Mouse (Mus musculus): ENCODE measurements around the gene Ccr3. TPM values are rescaled to one million over a fixed set of nuclear protein-coding genes. Genes with fewer than 3 reads are reported as not detected.

Gene Ccr3
- polyA plus RNA-seq, 1 experiment: 4.9 TPM

GRCm38 (mm10) chr9:123991312-123991906 is 30.4 kb upstream of the Ccr3 start:
- TF ChIP-seq CTCF (IDR thresholded peaks at IDR 0.05; ENCODE audit: low read depth, low read length) (no peak), POLR2A (IDR thresholded peaks at IDR 0.05; ENCODE audit: borderline replicate concordance, low read depth, low read length) (no peak)
- peak overlapping the region; percentile 41 for H3K27ac ChIP-seq (ENCODE audit: insufficient read depth, low read depth, low read length)

GRCm38 (mm10) chr9:123997719-123998118 is 24.1 kb upstream of the Ccr3 start:
- peaks cover 7% of the 10 kb centered on the region for H3K4me1 ChIP-seq (ENCODE audit: control insufficient read depth, insufficient read depth, low read length)
- H3K27ac ChIP-seq (ENCODE audit: insufficient read depth, low read depth, low read length): no peak overlapping the region
- no peak overlapping the region for H3K4me3 ChIP-seq (ENCODE audit: insufficient read depth, low read length)
- no peak for TF ChIP-seq POLR2A (IDR thresholded peaks at IDR 0.05; ENCODE audit: borderline replicate concordance, low read depth, low read length)

More at GRCm38 (mm10) chr9:123991312-123991906, 30.4 kb upstream of the Ccr3 start:
- Histone ChIP-seq H3K4me3 (ENCODE audit: insufficient read depth, low read length) (no peak overlapping the region), H3K4me1 (ENCODE audit: control insufficient read depth, insufficient read depth, low read length) (peaks cover 18% of the 10 kb centered on the region)

DNA sequence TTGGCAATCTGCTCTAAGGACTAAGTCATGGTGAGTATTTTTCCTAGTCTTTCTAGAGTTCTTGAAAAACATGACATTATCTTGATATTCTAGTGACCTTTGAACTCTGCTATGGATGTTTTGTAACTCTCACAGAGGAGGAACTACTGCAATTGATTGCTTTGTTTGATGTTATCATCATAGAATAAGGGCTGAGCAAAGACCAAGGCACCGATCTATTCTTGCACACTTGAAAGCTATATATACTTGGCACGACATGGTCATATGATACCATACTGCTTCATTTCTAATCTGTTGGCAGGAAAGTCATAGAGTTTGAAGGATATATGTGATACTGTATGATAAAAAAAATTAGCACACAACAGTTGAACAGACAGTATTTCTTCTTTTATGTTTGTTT is 22.0 kb upstream of the Ccr3 start:
- Histone ChIP-seq H3K4me3 (ENCODE audit: insufficient read depth, low read length) (no peak overlapping the region), H3K4me1 (ENCODE audit: control insufficient read depth, insufficient read depth, low read length) (peaks cover 7% of the 10 kb centered on the region), H3K27ac (ENCODE audit: insufficient read depth, low read depth, low read length) (peak overlapping the region; percentile 81)
- no peak for TF ChIP-seq CTCF (IDR thresholded peaks at IDR 0.05; ENCODE audit: low read depth, low read length)
- TF ChIP-seq POLR2A (IDR thresholded peaks at IDR 0.05; ENCODE audit: borderline replicate concordance, low read depth, low read length): no peak

- no peak overlapping the region for H3K27ac ChIP-seq (ENCODE audit: insufficient read depth, low read depth, low read length)
- peaks cover 23% of the 10 kb centered on the region for H3K4me1 ChIP-seq (ENCODE audit: control insufficient read depth, insufficient read depth, low read length)
- no peak for TF ChIP-seq POLR2A (IDR thresholded peaks at IDR 0.05; ENCODE audit: borderline replicate concordance, low read depth, low read length)
- no peak for TF ChIP-seq CTCF (IDR thresholded peaks at IDR 0.05; ENCODE audit: low read depth, low read length)
- H3K4me3 ChIP-seq (ENCODE audit: insufficient read depth, low read length): no peak overlapping the region
Measured at GRCm38 (mm10) chr9:124012691-124013090, 9.1 kb upstream of the Ccr3 start.

- Histone ChIP-seq H3K4me3 (ENCODE audit: insufficient read depth, low read length) (no peak overlapping the region), H3K4me1 (ENCODE audit: control insufficient read depth, insufficient read depth, low read length) (peaks cover 24% of the 10 kb centered on the region), H3K27ac (ENCODE audit: insufficient read depth, low read depth, low read length) (no peak overlapping the region)
- TF ChIP-seq POLR2A (IDR thresholded peaks at IDR 0.05; ENCODE audit: borderline replicate concordance, low read depth, low read length): no peak
- TF ChIP-seq CTCF (IDR thresholded peaks at IDR 0.05; ENCODE audit: low read depth, low read length): no peak
Measured at GRCm38 (mm10) chr9:124013270-124013669, 8.5 kb upstream of the Ccr3 start.

DNA sequence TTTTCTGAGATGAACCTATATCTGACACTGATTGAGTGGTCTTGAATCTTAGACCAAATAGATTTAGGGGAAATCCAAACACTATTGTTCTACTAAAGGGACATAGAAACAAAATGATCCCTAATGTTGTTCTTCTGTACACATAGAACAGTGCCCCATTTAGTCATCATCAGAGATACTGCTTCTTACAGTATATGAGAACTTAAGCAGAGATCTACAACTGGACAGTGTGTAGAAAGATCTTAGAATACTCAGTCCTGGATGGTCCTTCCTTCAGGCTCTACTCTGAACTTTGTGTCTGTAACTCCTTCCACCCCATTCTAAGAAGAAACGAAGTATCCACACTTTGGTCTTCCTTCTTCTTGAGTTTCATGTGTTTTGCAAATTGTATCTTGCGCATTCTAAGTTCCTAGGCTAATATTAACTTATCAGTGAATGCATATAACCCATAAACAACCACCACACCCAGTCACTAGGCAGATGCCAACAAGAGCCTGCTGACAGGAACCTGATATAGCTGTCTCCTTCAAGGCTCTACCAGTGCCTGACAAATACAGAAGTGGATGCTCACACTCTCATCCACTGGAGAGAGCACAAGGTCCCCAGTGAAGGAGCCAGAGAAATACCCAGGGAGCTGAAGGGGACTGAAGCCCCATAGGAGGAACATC is 6.7 kb upstream of the Ccr3 start:
- TF ChIP-seq CTCF (IDR thresholded peaks at IDR 0.05; ENCODE audit: low read depth, low read length) (no peak), POLR2A (IDR thresholded peaks at IDR 0.05; ENCODE audit: borderline replicate concordance, low read depth, low read length) (no peak)
- Histone ChIP-seq H3K27ac (ENCODE audit: insufficient read depth, low read depth, low read length) (no peak overlapping the region), H3K4me1 (ENCODE audit: control insufficient read depth, insufficient read depth, low read length) (peaks cover 39% of the 10 kb centered on the region), H3K4me3 (ENCODE audit: insufficient read depth, low read length) (no peak overlapping the region)

DNA sequence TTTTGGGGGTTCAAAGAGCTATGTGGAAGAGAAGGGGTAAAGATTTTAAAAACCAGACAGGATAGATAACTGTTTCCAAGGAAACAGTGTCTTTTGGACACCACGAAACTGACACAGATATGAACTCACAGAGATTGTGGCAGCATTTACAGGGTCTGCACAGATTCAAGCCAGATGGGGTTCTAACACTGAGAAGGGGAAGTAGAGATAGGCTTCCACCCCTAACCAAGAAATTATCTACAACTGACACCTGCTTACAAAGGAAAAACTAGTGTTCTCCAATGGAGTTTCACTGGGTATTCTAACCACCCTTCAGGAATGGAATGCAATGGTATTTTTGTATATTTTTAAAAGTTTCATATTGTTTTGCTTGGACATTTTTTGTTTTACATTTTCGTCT is 5.7 kb upstream of the Ccr3 start:
- no peak for TF ChIP-seq POLR2A (IDR thresholded peaks at IDR 0.05; ENCODE audit: borderline replicate concordance, low read depth, low read length)
- TF ChIP-seq CTCF (IDR thresholded peaks at IDR 0.05; ENCODE audit: low read depth, low read length): no peak
- peaks cover 41% of the 10 kb centered on the region for H3K4me1 ChIP-seq (ENCODE audit: control insufficient read depth, insufficient read depth, low read length)
- H3K27ac ChIP-seq (ENCODE audit: insufficient read depth, low read depth, low read length): 0 out of 2 replicates have a peak overlapping the region, but pooled peaks have one; percentile 8
- H3K4me3 ChIP-seq (ENCODE audit: insufficient read depth, low read length): no peak overlapping the region

GRCm38 (mm10) chr9:124019887-124020286 is 1.9 kb upstream of the Ccr3 start:
- H3K4me1 ChIP-seq (ENCODE audit: control insufficient read depth, insufficient read depth, low read length): peaks cover 40% of the 10 kb centered on the region
- peak overlapping the region; percentile 95 for H3K27ac ChIP-seq (ENCODE audit: insufficient read depth, low read depth, low read length)
- TF ChIP-seq POLR2A (IDR thresholded peaks at IDR 0.05; ENCODE audit: borderline replicate concordance, low read depth, low read length): no peak
- no peak for TF ChIP-seq CTCF (IDR thresholded peaks at IDR 0.05; ENCODE audit: low read depth, low read length)
- no peak overlapping the region for H3K4me3 ChIP-seq (ENCODE audit: insufficient read depth, low read length)

DNA sequence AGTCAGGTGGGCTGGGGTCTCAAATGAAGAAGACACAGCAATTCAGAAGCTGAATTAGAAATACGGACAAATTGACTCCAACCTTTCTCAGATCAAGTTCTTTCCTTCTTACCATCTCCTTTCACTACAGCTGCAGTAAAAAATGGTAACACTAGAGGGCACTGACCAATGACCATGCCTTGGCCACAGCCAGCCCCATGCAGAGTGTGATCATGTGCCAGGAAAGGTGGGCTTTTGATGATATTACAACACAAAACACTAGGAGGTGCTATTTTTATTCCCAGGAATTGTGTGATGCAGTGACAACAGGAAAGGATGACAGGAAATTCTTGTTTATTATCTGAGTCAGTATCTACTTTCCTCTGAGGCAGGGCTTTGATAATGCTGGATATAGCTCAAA is 11.6 kb downstream of the Ccr3 start:
- TF ChIP-seq POLR2A (IDR thresholded peaks at IDR 0.05; ENCODE audit: borderline replicate concordance, low read depth, low read length) (no peak), CTCF (IDR thresholded peaks at IDR 0.05; ENCODE audit: low read depth, low read length) (peak; percentile 85)
- Histone ChIP-seq H3K27ac (ENCODE audit: insufficient read depth, low read depth, low read length) (peak overlapping the region; percentile 39), H3K4me1 (ENCODE audit: control insufficient read depth, insufficient read depth, low read length) (peaks cover 16% of the 10 kb centered on the region), H3K4me3 (ENCODE audit: insufficient read depth, low read length) (no peak overlapping the region)

- H3K27ac ChIP-seq (ENCODE audit: insufficient read depth, low read depth, low read length): peak overlapping the region; percentile 96
- H3K4me1 ChIP-seq (ENCODE audit: control insufficient read depth, insufficient read depth, low read length): peaks cover 20% of the 10 kb centered on the region
- no peak overlapping the region for H3K4me3 ChIP-seq (ENCODE audit: insufficient read depth, low read length)
- TF ChIP-seq CTCF (IDR thresholded peaks at IDR 0.05; ENCODE audit: low read depth, low read length) (no peak), POLR2A (IDR thresholded peaks at IDR 0.05; ENCODE audit: borderline replicate concordance, low read depth, low read length) (no peak)
Measured at GRCm38 (mm10) chr9:124037707-124038106, 15.9 kb downstream of the Ccr3 start.

Measured in bone marrow macrophage, adult 2 months (primary cell).